Mouse (Mus musculus) intestine, postnatal 0 days (tissue): Measurements from ENCODE around the gene E130308A19Rik. TPM values are rescaled to one million over a fixed set of nuclear protein-coding genes. Genes with fewer than 3 reads are reported as not detected.

Source experiments
- ATAC-seq: fragments of 200-750 bp; cut with Nextera tagmentation; 2 replicates; pipeline ENCODE4 v1.8.0; 2017; ENCODE audit warnings: mild to moderate bottlenecking, moderate TSS enrichment, moderate library complexity
- H3K27ac ChIP-seq: fragments of 300-500 bp; sonication (generic); 2 replicates; pipeline ENCODE4 v1.5.1; 2014; ENCODE audit warnings: mild to moderate bottlenecking, low read depth, low read length, moderate library complexity
- H3K27me3 ChIP-seq: fragments of 300-500 bp; sonication (generic); replicated peaks from 2 replicates; pipeline ENCODE4 v1.6.1; 2014; ENCODE audit warnings: low read length, mixed read lengths; ENCODE audit not compliant: control insufficient read depth, insufficient read depth
- H3K36me3 ChIP-seq: fragments of 300-500 bp; sonication (generic); 2 replicates; pipeline ENCODE4 v1.6.1; 2014; ENCODE audit warnings: mild to moderate bottlenecking, moderate library complexity; ENCODE audit not compliant: control insufficient read depth, insufficient read depth
- H3K4me1 ChIP-seq: fragments of 300-500 bp; sonication (generic); replicated peaks from 2 replicates; pipeline ENCODE4 v1.6.1; 2014; ENCODE audit warnings: antibody characterized with exemption, low read length, mixed read lengths; ENCODE audit not compliant: control insufficient read depth, insufficient read depth
- H3K4me2 ChIP-seq: fragments of 300-500 bp; sonication (generic); replicated peaks from 2 replicates; pipeline ENCODE4 v1.6.1; 2014; ENCODE audit warnings: low read depth, mild to moderate bottlenecking, moderate library complexity
- H3K4me3 ChIP-seq: fragments of 300-500 bp; sonication (generic); 2 replicates; pipeline ENCODE4 v1.5.1; 2014; ENCODE audit warnings: low read depth, low read length
- H3K9ac ChIP-seq: fragments of 300-500 bp; sonication (generic); 2 replicates; pipeline ENCODE4 v1.6.1; 2014; ENCODE audit warnings: mild to moderate bottlenecking, low read depth, low read length
- H3K9me3 ChIP-seq: fragments of 300-500 bp; sonication (generic); 2 replicates; pipeline ENCODE4 v1.6.1; 2016; ENCODE audit warnings: mixed run types; ENCODE audit not compliant: control insufficient read depth
- CTCF ChIP-seq: sonication (generic); IDR thresholded peaks from 2 replicates; pipeline ENCODE4 v1.5.1; 2016; ENCODE audit warnings: low read depth, mild to moderate bottlenecking, control low read depth, antibody characterized with exemption, moderate library complexity
- WGBS: fragments of 180-500 bp; shearing (Covaris S2); extraction: QIAGEN DNeasy Blood & Tissue Kit; methylation state at CpG from one replicate; pipeline ENCODE4 v1.1.7; 2014; 5-methylcytosine and 5-hydroxymethylcytosine counted together
- polyA plus RNA-seq: library from polyadenylated mRNA; unstranded; fragments of >200 nt; fragmentation: Nextera tagmentation; extraction: Ambion mirVana; gene quantifications from 2 replicates; pipeline ENCODE4 v1.2.1, GENCODE M21; 2015

E130308A19Rik gene
- polyA plus RNA-seq, 1 experiment from 2014 or later = 6.6 TPM

GRCm38 (mm10) chr4:59714926-59715325, 88.9 kb downstream of the E130308A19Rik start:
- WGBS = 84% methylated on average over 7 of the region's 7 CpGs
- H3K9ac ChIP-seq = no peak overlapping the region
- ATAC-seq = no peak
- H3K4me3 ChIP-seq = no peak overlapping the region
- TF ChIP-seq CTCF = no peak
- no peak overlapping the region for H3K4me2 ChIP-seq
- no peaks in the 10 kb centered on the region for H3K27me3 ChIP-seq
- no peaks in the 10 kb centered on the region for H3K4me1 ChIP-seq
- H3K9me3 ChIP-seq = no peaks in the 10 kb centered on the region
- no peak overlapping the region for H3K27ac ChIP-seq
- 0 out of 2 replicates have a peak, but pooled peaks cover 2% of the 10 kb centered on the region for H3K36me3 ChIP-seq

- Histone ChIP-seq H3K27ac (no peak overlapping the region), H3K4me2 (no peak overlapping the region), H3K27me3 (no peaks in the 10 kb centered on the region), H3K4me1 (no peaks in the 10 kb centered on the region), H3K9me3 (no peaks in the 10 kb centered on the region), H3K36me3 (0 out of 2 replicates have a peak, but pooled peaks cover 6% of the 10 kb centered on the region), H3K9ac (no peak overlapping the region), H3K4me3 (no peak overlapping the region)
- no peak for TF ChIP-seq CTCF
- WGBS = 95% methylated on average over 3 of the region's 3 CpGs
- no peak for ATAC-seq
Observed at GRCm38 (mm10) chr4:59715531-59715930, 89.5 kb downstream of the E130308A19Rik start.

GRCm38 (mm10) chr4:59717349-59717748, 91.3 kb downstream of the E130308A19Rik start:
- 48% methylated on average over 4 of the region's 4 CpGs for WGBS
- Histone ChIP-seq H3K36me3 (0 out of 2 replicates have a peak, but pooled peaks cover 6% of the 10 kb centered on the region), H3K4me2 (no peak overlapping the region), H3K27me3 (no peaks in the 10 kb centered on the region), H3K4me1 (no peaks in the 10 kb centered on the region), H3K4me3 (no peak overlapping the region), H3K27ac (no peak overlapping the region), H3K9me3 (no peaks in the 10 kb centered on the region), H3K9ac (no peak overlapping the region)
- ATAC-seq = peak; percentile 65; the same call in 1 of the 2 replicates
- TF ChIP-seq CTCF = no peak

GRCm38 (mm10) chr4:59718542-59718941, 92.5 kb downstream of the E130308A19Rik start:
- H3K4me2 ChIP-seq = no peak overlapping the region
- H3K4me3 ChIP-seq = no peak overlapping the region
- H3K36me3 ChIP-seq = 0 out of 2 replicates have a peak, but pooled peaks cover 6% of the 10 kb centered on the region
- no peaks in the 10 kb centered on the region for H3K27me3 ChIP-seq
- H3K9me3 ChIP-seq = no peaks in the 10 kb centered on the region
- 0 out of 2 replicates have a peak, but pooled peaks have one; percentile 25 for ATAC-seq
- TF ChIP-seq CTCF = no peak
- no peak overlapping the region for H3K9ac ChIP-seq
- WGBS = 27% methylated on average over 8 of the region's 8 CpGs
- H3K4me1 ChIP-seq = no peaks in the 10 kb centered on the region
- no peak overlapping the region for H3K27ac ChIP-seq

GRCm38 (mm10) chr4:59719481-59720355, 93.7 kb downstream of the E130308A19Rik start:
- Histone ChIP-seq H3K9ac (no peak overlapping the region), H3K4me2 (no peak overlapping the region), H3K9me3 (no peaks in the 10 kb centered on the region), H3K36me3 (0 out of 2 replicates have a peak, but pooled peaks cover 6% of the 10 kb centered on the region), H3K27me3 (no peaks in the 10 kb centered on the region), H3K4me1 (no peaks in the 10 kb centered on the region), H3K4me3 (no peak overlapping the region), H3K27ac (no peak overlapping the region)
- no peak for ATAC-seq
- no peak for TF ChIP-seq CTCF
- WGBS = 94% methylated on average over 32 of the region's 32 CpGs

- no peaks in the 10 kb centered on the region for H3K9me3 ChIP-seq
- no peak overlapping the region for H3K4me2 ChIP-seq
- H3K36me3 ChIP-seq = 0 out of 2 replicates have a peak, but pooled peaks cover 6% of the 10 kb centered on the region
- H3K27ac ChIP-seq = no peak overlapping the region
- no peak for ATAC-seq
- no peaks in the 10 kb centered on the region for H3K4me1 ChIP-seq
- TF ChIP-seq CTCF = no peak
- no peaks in the 10 kb centered on the region for H3K27me3 ChIP-seq
- no peak overlapping the region for H3K9ac ChIP-seq
- no peak overlapping the region for H3K4me3 ChIP-seq
- 96% methylated on average over 3 of the region's 3 CpGs for WGBS
Observed at GRCm38 (mm10) chr4:59721811-59722210, 95.8 kb downstream of the E130308A19Rik start.
